Mouse (Mus musculus) ovary, postnatal 36 days (tissue): ENCODE data around the gene Slc25a12.
"Not testable (repeated sequence)": the region's sequence is repeated elsewhere in the genome, so short reads cannot be mapped to it uniquely, and the experiment has no call there.

ENCODE experiments used
- DNase-seq: peaks from one replicate; pipeline ENCODE4 v3.0.0; 2022; ENCODE audit warnings: low spot score, mixed read lengths

The Slc25a12 gene

GRCm38 (mm10) chr2:71367125-71367880, at the start of gene Slc25a12:
Gene Slc25a12, minus strand, starts transcription at chr2:71367749.
- DNase-seq = peak; percentile 84

DNA sequence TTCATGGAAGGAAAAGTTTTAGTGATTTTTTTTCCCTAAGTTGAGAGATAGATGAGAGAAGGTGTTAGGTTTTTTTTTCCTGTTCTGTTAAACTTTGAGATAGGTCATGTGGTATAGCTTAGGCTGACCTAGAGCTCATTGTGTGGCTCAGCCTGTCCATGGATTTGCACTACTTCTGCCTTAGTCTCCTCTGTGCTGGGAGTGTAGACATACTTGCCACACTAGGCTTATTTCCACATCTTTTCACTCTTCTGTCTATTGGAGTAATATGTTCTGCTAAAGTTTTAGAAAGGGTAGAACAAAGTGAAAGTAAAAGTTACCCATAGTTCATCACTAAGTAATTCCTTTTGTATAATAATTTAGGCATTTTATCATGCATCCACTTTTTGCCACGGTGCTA, 38.1 kb upstream of the Slc25a12 start:
- no peak for DNase-seq

- DNase-seq = no peak
Measured at GRCm38 (mm10) chr2:71389864-71390263, 22.3 kb upstream of the Slc25a12 start.

DNA sequence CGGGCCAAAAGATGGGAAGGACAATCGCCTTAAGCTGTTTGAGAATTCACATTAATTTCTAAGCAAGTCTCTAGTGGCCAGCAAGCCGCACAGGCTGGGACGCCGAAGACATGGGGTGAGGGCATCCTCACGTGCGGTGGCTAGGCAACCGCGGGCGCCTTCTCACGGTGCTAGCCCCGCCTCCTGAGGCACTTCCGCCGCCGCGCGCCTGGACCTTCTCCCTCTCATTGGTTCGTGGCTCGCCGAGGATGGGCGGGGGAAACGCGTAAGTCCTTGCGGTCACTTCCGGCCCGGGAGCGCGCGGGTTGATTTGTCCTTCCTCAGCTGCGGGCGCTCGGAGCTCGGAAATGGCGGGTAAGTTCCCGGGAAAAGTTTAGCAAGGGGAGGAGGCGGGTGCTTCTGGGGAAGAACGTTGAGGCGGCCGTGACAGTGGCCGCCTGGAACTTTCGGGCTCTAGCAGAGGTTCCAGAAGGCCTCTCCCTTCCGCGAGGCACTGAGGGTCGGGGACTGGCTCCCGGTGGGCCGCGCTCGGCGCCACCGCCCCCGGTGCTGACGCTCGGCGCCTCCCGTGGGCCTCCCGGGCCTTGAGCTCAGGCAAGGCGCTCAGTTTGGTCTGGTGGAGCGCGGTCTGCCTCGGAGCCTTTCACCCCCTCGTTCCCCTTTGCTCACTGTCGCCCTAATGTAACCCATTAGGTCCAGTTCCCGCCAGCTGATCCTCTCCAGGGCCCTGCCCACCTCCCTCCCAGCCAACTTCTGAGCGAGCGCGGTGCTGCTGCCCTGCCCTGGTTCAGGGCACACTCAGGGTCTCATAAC, 21.6 kb upstream of the Slc25a12 start, which contains the start of gene Hat1:
Gene Hat1 (plus strand): TSS at position 8 of the 813 bp plus-strand sequence.
- peak; percentile 95 for DNase-seq

DNA sequence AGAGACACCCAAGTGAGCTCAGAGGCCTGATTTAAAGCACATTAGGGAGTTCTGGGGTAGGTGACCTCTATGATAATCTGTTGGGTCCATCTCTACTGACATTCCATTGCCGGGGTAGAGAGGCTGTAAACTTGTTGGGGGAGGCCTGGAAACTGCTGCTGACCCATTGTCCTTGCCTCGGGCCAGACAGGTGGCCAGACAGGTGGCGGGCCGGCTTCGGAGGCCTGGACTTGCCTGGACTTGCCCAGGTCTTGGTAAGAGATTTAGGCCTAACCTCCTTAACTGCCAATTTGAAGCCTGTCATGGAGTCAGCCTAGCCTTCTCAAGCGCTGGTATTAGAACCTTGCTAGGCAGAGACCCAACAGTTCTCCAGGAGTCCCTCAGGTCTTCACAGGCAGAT, 20.2 kb upstream of the Slc25a12 start:
- no peak for DNase-seq

DNA sequence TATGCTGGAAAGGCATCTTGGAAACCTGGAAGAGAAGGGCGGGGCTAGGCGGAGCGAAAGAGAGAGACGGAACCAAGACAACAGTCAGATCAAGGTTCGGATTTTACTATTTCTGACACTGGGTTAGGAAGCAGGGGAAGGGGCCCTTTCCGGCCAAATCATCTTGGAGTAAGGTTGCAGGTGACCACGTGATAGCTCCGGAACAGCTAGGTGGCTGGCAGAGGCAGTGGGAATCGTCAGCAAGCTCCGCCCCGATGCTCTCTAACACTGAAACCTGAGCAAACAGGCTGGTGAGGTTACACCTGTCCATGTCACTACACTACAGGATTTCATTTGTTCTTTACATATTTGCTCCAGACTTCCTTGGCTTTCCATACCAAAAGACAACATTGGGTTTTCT, 16.3 kb upstream of the Slc25a12 start:
- no peak for DNase-seq

- DNase-seq = no peak
Measured at GRCm38 (mm10) chr2:71381962-71382361, 14.4 kb upstream of the Slc25a12 start.

DNA sequence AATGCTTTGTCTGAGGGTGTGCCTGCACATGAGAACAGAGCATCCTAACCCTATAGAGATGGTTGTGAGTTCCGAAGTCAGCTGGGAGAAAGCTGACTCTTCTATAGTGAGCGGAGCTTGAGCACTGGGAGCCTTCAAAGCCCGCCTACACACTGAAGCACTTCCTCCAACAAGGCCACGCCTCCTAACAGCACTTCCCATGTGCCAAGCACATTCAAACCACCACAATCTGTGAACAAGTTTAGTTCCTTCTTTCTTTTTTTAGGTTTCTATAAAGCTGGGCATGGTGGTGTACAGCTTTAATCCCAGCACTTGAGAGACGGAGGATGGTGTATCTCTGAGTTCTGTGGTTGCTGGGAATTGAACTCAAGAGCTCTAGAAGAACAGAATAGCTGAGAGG, 9.9 kb upstream of the Slc25a12 start:
- DNase-seq = no peak

- DNase-seq = no peak
Measured at GRCm38 (mm10) chr2:71376433-71376906, 8.9 kb upstream of the Slc25a12 start.

GRCm38 (mm10) chr2:71374275-71375155, 7.0 kb upstream of the Slc25a12 start:
- no peak for DNase-seq

GRCm38 (mm10) chr2:71372261-71372660, 4.7 kb upstream of the Slc25a12 start:
- DNase-seq = not testable (repeated sequence)

DNA sequence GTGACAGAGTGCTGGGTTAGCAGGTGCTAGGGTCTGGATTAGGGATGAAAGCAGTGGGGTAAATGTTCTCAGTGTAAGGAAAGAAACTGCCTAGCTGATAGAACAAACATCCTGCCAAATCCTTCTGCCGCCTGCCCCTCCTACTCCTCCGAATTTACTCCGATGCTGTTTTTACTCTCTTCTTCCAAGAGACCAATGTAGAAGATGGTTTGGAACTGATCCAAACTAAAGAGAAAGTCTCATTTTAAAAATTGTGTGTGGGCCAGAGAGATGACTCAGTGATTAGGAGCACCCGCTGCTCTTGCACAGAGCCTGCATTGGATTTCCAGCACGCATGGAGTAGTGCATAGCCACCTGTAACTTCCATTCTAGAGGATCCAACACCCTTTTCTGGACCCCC, 4.2 kb upstream of the Slc25a12 start:
- no peak for DNase-seq

DNA sequence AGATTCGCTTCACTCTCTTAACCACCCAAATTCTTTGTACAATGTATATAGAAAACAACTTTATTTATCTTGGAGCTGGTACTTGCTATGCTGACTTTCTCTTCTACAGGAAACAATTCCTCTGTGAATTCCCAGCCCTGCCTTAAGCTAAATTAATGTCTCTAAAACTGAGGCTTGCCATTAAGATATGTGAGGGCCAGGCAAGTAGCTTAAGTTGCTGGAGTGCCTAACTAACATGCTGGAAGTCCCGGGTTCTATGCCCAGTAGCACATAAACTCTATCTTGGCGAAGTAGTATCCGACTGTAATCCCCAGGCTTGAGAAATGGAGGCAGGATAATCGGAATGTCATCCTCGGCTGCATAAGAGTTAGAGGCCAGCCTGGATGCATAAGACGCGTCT, 537 bp upstream of the Slc25a12 start:
- no peak for DNase-seq

- DNase-seq = no peak
Measured at GRCm38 (mm10) chr2:71366618-71367124, 878 bp downstream of the Slc25a12 start.

GRCm38 (mm10) chr2:71360192-71360591, 7.4 kb downstream of the Slc25a12 start:
- no peak for DNase-seq

DNA sequence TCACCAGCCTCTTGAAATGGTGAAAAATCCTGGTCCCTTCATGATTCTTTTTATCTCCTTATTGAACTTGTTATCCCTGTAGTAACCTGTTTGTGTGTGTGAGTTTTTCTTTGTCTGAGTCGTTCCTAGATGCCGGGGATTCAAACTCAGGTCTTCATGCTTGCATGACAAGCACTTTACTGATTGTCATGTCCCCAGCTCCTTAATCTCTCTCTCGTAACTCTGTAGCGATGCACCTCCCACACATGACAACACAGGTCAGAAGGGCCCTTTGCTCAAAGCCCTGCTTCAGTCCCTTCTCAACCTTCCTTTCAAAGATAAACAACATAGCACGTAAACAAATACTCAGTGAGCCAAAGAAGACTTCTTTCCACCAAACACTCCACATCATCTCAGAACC, 9.2 kb downstream of the Slc25a12 start:
- DNase-seq = no peak

DNA sequence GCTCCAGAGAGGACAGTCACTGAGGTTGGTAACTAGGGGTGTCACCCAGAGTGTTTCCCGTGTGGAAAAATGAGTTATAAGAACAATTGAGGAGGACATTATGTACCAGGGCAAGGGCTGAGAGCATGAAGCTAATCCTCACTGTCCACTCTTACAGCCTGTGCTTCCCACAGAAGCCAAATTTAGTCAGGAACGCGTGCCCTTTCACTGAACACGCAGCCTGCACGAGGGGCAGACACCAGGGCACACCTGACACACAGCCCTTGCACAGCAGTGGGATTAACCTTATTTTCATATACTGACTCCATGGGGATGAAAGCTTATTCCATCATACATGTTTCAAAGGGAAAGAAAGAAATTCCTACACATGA, 13.5 kb downstream of the Slc25a12 start:
- DNase-seq = no peak

DNA sequence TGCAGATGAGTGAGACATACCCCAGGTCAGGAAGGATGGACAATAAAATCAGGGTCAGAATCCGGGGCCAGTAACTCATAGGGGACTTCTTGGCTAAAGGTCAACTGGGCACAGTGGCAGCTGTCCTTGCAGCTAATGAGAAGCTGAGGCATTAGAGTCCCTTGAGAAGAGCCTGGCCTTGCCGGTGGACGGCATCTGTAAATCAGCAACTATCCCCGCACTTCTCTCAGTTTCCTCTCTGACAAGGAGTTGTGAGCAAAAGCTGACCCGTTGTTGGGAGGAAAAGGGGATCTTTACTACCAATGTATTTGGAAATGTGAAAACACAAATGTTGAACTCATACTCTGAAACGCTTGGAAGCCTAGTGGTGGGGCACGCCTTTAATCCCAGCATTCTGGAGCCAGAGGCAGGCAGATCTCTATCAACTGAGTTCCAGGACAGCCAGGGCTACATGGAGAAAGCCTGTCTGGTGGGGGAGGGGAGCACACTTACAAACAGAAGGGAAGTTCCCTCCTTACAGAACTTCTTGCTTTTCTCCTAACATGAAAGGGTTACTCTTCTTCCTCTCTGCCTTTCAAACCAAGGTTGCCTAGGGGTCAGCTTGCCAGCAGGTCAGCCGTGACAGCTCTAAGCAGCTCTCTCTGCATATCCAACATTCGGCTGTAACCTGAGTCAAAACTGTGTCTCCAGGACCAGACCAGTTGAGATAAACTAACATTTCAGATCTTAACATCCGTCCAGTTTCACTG, 14.1 kb downstream of the Slc25a12 start:
- no peak for DNase-seq

DNA sequence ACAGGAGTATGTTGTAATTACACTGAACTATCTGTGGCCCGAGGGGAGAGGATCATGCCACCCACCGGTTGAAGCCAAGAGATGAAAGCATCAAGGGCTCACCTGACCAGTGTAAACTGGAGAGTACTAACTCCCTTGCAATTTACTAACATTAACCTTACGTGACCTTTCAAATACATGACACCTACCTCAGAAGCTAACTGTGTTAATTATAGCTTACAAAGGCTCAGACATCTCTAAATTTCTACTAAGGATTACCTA, 15.9 kb downstream of the Slc25a12 start:
- DNase-seq = no peak

GRCm38 (mm10) chr2:71350904-71351726, 16.4 kb downstream of the Slc25a12 start:
- no peak for DNase-seq

GRCm38 (mm10) chr2:71350181-71350580, 17.4 kb downstream of the Slc25a12 start:
- no peak for DNase-seq
